Mouse (Mus musculus) liver, adult 2 months (tissue): ENCODE data around the gene Il34. TPM values are rescaled to one million over a fixed set of nuclear protein-coding genes. Genes with fewer than 3 reads are reported as not detected.

Experiments used
- DNase-seq: peaks from one replicate; pipeline ENCODE4 v3.0.0-alpha.2; 2011; ENCODE audit warnings: low read depth, low spot score; ENCODE audit errors: extremely low read depth
- H3K27ac ChIP-seq: fragments of 200-500 bp; replicated peaks from 2 replicates; pipeline ENCODE4 v1.5.1; 2012; ENCODE audit warnings: low read depth, mild to moderate bottlenecking, control low read depth, inconsistent platforms, low read length; ENCODE audit not compliant: insufficient read depth
- H3K27me3 ChIP-seq: fragments of 200-500 bp; 2 replicates; pipeline ENCODE4 v1.6.1; 2012; ENCODE audit warnings: mild to moderate bottlenecking, moderate library complexity, low read length, inconsistent platforms; ENCODE audit not compliant: control insufficient read depth, insufficient read depth
- H3K36me3 ChIP-seq: fragments of 200-500 bp; 2 replicates; pipeline ENCODE4 v1.6.1; 2012; ENCODE audit warnings: low read length, inconsistent platforms; ENCODE audit not compliant: control insufficient read depth, insufficient read depth
- H3K4me1 ChIP-seq: fragments of 200-500 bp; 2 replicates; pipeline ENCODE4 v1.6.1; 2011; ENCODE audit warnings: low read length; ENCODE audit not compliant: control insufficient read depth, insufficient read depth
- H3K4me3 ChIP-seq: fragments of 200-500 bp; 2 replicates; pipeline ENCODE4 v1.5.1; 2011; ENCODE audit warnings: low read depth, mild to moderate bottlenecking, control low read depth, low read length, moderate library complexity; ENCODE audit not compliant: insufficient read depth
- H3K79me2 ChIP-seq: fragments of 200-500 bp; 2 replicates; pipeline ENCODE4 v1.6.1; 2012; ENCODE audit warnings: inconsistent platforms, mild to moderate bottlenecking, low read length, moderate library complexity; ENCODE audit not compliant: control insufficient read depth, insufficient read depth
- H3K9ac ChIP-seq: fragments of 200-500 bp; 2 replicates; pipeline ENCODE4 v1.6.1; 2012; ENCODE audit warnings: low read depth, mild to moderate bottlenecking, control low read depth, inconsistent platforms, low read length
- CTCF ChIP-seq: fragments of 200-500 bp; IDR thresholded peaks from 2 replicates; pipeline ENCODE4 v1.5.1; 2011; ENCODE audit warnings: low read depth, low read length, control low read depth
- POLR2A ChIP-seq: fragments of 200-500 bp; IDR thresholded peaks from 2 replicates; pipeline ENCODE4 v1.6.1; 2011; ENCODE audit warnings: low read length, control low read depth; ENCODE audit not compliant: insufficient read depth; ENCODE audit errors: extremely low read depth
- WGBS: fragments of 180-500 bp; shearing (Covaris S2); methylation state at CpG from one replicate; pipeline ENCODE4 v1.1.7; 2018; 5-methylcytosine and 5-hydroxymethylcytosine counted together
- polyA plus RNA-seq: library from polyadenylated mRNA; depleted of rRNA; stranded (reverse); fragments of >200 nt; gene quantifications from 2 replicates; pipeline ENCODE4 v1.2.3, GENCODE M21; 2012
- total RNA-seq: library from RNA; depleted of rRNA; stranded (reverse); fragments of >200 nt; gene quantifications from 2 replicates; pipeline ENCODE4 v1.2.3, GENCODE M21; 2014

Il34 gene
- total and polyA plus RNA-seq, 2 experiments: 2.4 to 7.3 TPM

- TF ChIP-seq CTCF: no peak
- no peak for TF ChIP-seq POLR2A
- Histone ChIP-seq H3K9ac (no peak overlapping the region), H3K36me3 (peaks cover 91% of the 10 kb centered on the region), H3K79me2 (peaks cover 2% of the 10 kb centered on the region; the same call in 1 of the 2 replicates), H3K4me1 (no peaks in the 10 kb centered on the region; the same call in 1 of the 2 replicates), H3K27ac (no peak overlapping the region), H3K27me3 (no peaks in the 10 kb centered on the region), H3K4me3 (no peak overlapping the region)
- 71% methylated on average over 1 of the region's 1 CpGs for WGBS
- DNase-seq: no peak
These were observed 19.1 kb upstream of the Il34 start for GRCm38 (mm10) chr8:110824861-110825260.

GRCm38 (mm10) chr8:110821960-110822359 is 16.2 kb upstream of the Il34 start:
- no peak overlapping the region for H3K9ac ChIP-seq
- H3K79me2 ChIP-seq: no peaks in the 10 kb centered on the region
- peak; percentile 71 for DNase-seq
- H3K27me3 ChIP-seq: no peaks in the 10 kb centered on the region
- TF ChIP-seq POLR2A (no peak), CTCF (no peak)
- WGBS: 42% methylated on average over 3 of the region's 3 CpGs
- no peak overlapping the region for H3K4me3 ChIP-seq
- H3K27ac ChIP-seq: no peak overlapping the region
- H3K36me3 ChIP-seq: peaks cover 92% of the 10 kb centered on the region
- H3K4me1 ChIP-seq: no peaks in the 10 kb centered on the region; the same call in 1 of the 2 replicates

- H3K4me1 ChIP-seq: no peaks in the 10 kb centered on the region; the same call in 1 of the 2 replicates
- no peak overlapping the region for H3K9ac ChIP-seq
- no peak overlapping the region for H3K27ac ChIP-seq
- H3K4me3 ChIP-seq: no peak overlapping the region
- TF ChIP-seq POLR2A: no peak
- no peak for TF ChIP-seq CTCF
- H3K36me3 ChIP-seq: peaks cover 91% of the 10 kb centered on the region
- peak; percentile 80 for DNase-seq
- H3K79me2 ChIP-seq: no peaks in the 10 kb centered on the region
- 53% methylated on average over 2 of the region's 2 CpGs for WGBS
- H3K27me3 ChIP-seq: no peaks in the 10 kb centered on the region
These were observed 14.5 kb upstream of the Il34 start for GRCm38 (mm10) chr8:110820257-110820656.

GRCm38 (mm10) chr8:110818593-110818992 is 12.9 kb upstream of the Il34 start:
- H3K9ac ChIP-seq: no peak overlapping the region
- DNase-seq: peak; percentile 44
- 71% methylated on average over 3 of the region's 3 CpGs for WGBS
- peaks cover 93% of the 10 kb centered on the region for H3K36me3 ChIP-seq
- H3K4me3 ChIP-seq: no peak overlapping the region
- no peaks in the 10 kb centered on the region for H3K27me3 ChIP-seq
- H3K79me2 ChIP-seq: no peaks in the 10 kb centered on the region
- TF ChIP-seq POLR2A (no peak), CTCF (no peak)
- no peaks in the 10 kb centered on the region; the same call in 1 of the 2 replicates for H3K4me1 ChIP-seq
- no peak overlapping the region for H3K27ac ChIP-seq

- Histone ChIP-seq H3K79me2 (no peaks in the 10 kb centered on the region), H3K27ac (no peak overlapping the region), H3K9ac (no peak overlapping the region), H3K4me3 (no peak overlapping the region), H3K36me3 (peaks cover 95% of the 10 kb centered on the region), H3K4me1 (no peaks in the 10 kb centered on the region; the same call in 1 of the 2 replicates), H3K27me3 (no peaks in the 10 kb centered on the region)
- no peak for TF ChIP-seq CTCF
- no peak for TF ChIP-seq POLR2A
- 96% methylated on average over 1 of the region's 1 CpGs for WGBS
- DNase-seq: no peak
These were observed 11.3 kb upstream of the Il34 start for GRCm38 (mm10) chr8:110816990-110817389.

DNA sequence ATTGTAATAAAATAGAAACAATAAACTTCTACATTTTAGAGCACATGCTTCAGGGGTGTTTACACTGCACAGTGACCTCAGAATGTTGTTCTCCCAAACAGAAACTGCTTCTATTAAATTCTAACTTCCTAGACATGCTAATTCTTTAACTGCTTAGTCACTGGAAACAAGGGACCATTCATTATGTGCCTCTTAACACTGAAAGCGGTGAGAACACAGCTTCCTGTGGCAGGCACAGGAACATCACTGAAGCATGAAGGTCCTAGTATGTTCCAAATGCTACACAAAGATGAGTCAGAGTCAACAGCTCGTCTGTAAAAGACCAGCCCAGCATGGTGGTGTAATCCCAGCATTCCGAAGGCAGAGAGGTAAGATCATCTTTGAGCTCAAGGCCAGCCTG is 9.6 kb upstream of the Il34 start:
- H3K4me3 ChIP-seq: no peak overlapping the region
- TF ChIP-seq POLR2A: no peak
- TF ChIP-seq CTCF: no peak
- WGBS: 75% methylated on average over 3 of the region's 3 CpGs
- H3K36me3 ChIP-seq: peaks cover 97% of the 10 kb centered on the region
- H3K9ac ChIP-seq: no peak overlapping the region
- no peaks in the 10 kb centered on the region for H3K27me3 ChIP-seq
- DNase-seq: no peak
- H3K79me2 ChIP-seq: no peaks in the 10 kb centered on the region
- H3K27ac ChIP-seq: no peak overlapping the region
- H3K4me1 ChIP-seq: no peaks in the 10 kb centered on the region
